Mouse (Mus musculus) c-Kit-positive CD71-negative TER-119-negative erythroid progenitor cells, embryonic 14.5 days (primary cell): ENCODE measurements at regions not wholly inside any gene's neighbourhood (a gene's known extent, or its start where the extent isn't known, plus 50 kb on each side); places are given as distances from the start of the nearest gene placed in this dataset.
"Not testable (repeated sequence)": the region's sequence is repeated elsewhere in the genome, so short reads cannot be mapped to it uniquely, and the experiment has no call there.

Experiments
- DNase-seq: peaks from one replicate; pipeline ENCODE4 v3.0.0-alpha.2; 2013; ENCODE audit warnings: low read depth

DNA sequence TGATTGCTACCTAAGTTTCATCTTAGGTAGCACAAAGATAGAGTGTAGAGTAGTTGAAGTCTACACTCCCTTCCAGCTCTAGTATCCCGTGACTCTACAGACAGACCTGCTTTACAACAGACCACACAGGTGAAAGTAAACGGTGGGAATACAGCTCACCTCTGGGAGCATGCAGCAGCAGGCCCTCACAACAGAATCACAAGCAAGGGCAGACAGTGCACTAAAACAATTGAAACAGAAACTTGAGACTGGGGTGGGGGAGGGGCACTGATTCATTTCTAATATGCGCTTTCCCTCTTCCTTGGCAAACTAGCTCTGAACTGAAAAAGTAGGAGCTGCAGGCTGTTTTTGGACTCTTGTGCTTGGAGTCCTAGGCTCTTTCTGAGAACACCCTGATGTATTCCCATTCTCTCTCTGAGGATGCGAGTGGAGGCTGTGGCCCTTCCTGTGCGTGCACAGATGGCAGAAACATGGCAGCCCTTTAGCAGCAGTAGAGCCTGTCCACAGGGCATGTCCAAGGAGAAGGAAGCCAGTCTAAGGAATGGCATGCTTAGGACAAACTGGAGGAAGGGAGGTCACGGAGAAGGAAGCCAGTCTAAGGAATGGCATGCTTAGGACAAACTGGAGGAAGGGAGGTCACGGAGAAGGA, 152.5 kb upstream of the Unc93a2 start:
- DNase-seq: no peak

- no peak for DNase-seq
These were observed 151.9 kb upstream of the Unc93a2 start for GRCm38 (mm10) chr17:7537210-7537609.

GRCm38 (mm10) chr17:7534386-7535059, 149.3 kb upstream of the Unc93a2 start:
- no peak for DNase-seq

GRCm38 (mm10) chr17:7533552-7533951, 148.3 kb upstream of the Unc93a2 start:
- DNase-seq: no peak

DNA sequence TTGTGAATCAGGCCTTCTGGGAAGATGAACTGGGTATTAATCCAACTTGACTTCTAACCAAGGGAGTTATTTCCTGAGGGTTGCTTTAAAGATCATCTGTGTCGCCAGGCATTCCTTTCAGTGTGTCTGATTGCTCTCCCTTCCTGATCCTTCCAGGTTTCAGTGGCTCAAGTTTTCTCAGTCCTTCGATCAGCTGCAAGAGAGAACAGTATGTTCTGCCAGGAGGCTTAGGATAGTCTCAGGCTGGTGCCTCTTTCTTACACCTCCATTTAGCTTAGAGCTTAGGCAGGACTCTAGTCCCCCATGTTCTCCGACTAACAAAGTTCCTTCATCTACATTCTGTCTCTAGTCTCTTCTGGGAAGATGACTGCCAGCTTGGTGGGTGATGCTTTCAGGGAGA, 147.4 kb upstream of the Unc93a2 start:
- DNase-seq: no peak

DNA sequence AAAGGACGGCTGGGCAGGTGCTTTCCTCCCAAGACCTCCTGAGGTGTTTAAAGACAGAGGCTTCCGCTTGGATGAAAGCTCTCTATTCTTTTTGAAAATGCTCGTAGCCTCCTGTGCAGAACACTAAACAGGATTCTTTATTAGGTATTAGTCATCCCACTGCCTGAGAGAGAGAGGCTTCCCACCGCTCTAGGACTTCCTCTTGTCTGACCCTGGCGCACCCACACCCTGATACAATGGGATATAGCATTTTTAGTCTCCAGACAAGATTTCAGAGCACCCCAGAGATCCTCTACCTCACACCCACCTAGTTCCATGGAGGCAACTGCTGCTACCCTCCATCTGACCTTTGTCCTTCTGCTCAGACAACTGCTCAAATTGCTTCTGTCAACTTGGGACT, 144.0 kb upstream of the Unc93a2 start:
- no peak for DNase-seq

- no peak for DNase-seq
These were observed 142.4 kb upstream of the Unc93a2 start for GRCm38 (mm10) chr17:7527681-7528080.

DNA sequence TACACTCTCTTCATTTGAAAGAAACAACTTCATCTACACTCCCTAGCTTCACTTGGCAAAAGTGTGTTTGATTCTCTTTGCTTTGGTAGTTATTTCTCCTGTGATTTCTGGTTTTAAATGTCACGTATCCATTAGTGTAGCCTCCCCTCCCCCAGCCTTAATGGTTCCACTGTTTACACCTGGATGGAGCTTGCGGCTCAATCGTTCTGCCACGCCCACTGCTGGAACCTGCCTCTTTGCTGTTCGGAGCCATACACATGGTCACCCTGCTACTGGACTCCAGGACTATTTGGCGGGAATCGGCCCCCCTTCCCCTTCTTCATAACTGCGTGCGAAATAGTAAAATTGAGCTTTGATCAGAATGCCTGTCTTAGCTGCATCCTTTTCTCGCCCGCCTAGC, 139.2 kb upstream of the Unc93a2 start:
- not testable (repeated sequence) for DNase-seq

GRCm38 (mm10) chr17:7521127-7521526, 135.9 kb upstream of the Unc93a2 start:
- DNase-seq: no peak
